Mouse (Mus musculus) hindbrain, embryonic 13.5 days (tissue): ENCODE data around the gene Alpk1. TPM values are rescaled to one million over a fixed set of nuclear protein-coding genes. Genes with fewer than 3 reads are reported as not detected.

Source experiments
- ATAC-seq: fragments of 200-750 bp; cut with Nextera tagmentation; 2 replicates; pipeline ENCODE4 v1.8.0; 2017; ENCODE audit warnings: moderate TSS enrichment; ENCODE audit not compliant: low FRiP score
- H3K27ac ChIP-seq: fragments of 300-500 bp; sonication (generic); 2 replicates; pipeline ENCODE4 v1.5.1; 2015; ENCODE audit warnings: inconsistent platforms, mild to moderate bottlenecking, moderate library complexity
- H3K27me3 ChIP-seq: fragments of 300-500 bp; sonication (generic); 2 replicates; pipeline ENCODE4 v1.6.1; 2015; ENCODE audit warnings: mild to moderate bottlenecking, inconsistent platforms
- H3K36me3 ChIP-seq: fragments of 300-500 bp; sonication (generic); 2 replicates; pipeline ENCODE4 v1.6.1; 2015; ENCODE audit warnings: mild to moderate bottlenecking, inconsistent platforms
- H3K4me1 ChIP-seq: fragments of 300-500 bp; sonication (generic); replicated peaks from 2 replicates; pipeline ENCODE4 v1.6.1; 2015; ENCODE audit warnings: inconsistent platforms
- H3K4me2 ChIP-seq: fragments of 300-500 bp; sonication (generic); 2 replicates; pipeline ENCODE4 v1.6.1; 2015; ENCODE audit warnings: inconsistent platforms, mild to moderate bottlenecking, moderate library complexity
- H3K4me3 ChIP-seq: fragments of 300-500 bp; sonication (generic); 2 replicates; pipeline ENCODE4 v1.5.1; 2015; ENCODE audit warnings: mild to moderate bottlenecking, inconsistent platforms
- H3K9ac ChIP-seq: fragments of 300-500 bp; sonication (generic); 2 replicates; pipeline ENCODE4 v1.6.1; 2015; ENCODE audit warnings: mild to moderate bottlenecking, inconsistent platforms
- H3K9me3 ChIP-seq: fragments of 300-500 bp; sonication (generic); 2 replicates; pipeline ENCODE4 v1.6.1; 2016; ENCODE audit warnings: inconsistent platforms
- WGBS: fragments of 180-500 bp; shearing (Covaris S2); methylation state at CpG from one replicate; pipeline ENCODE4 v1.1.7; 2015; 5-methylcytosine and 5-hydroxymethylcytosine counted together
- polyA plus RNA-seq: library from polyadenylated mRNA; unstranded; fragments of >200 nt; fragmentation: Nextera tagmentation; extraction: Ambion mirVana; gene quantifications from 2 replicates; pipeline ENCODE4 v1.2.1, GENCODE M21; 2015

The Alpk1 gene
- polyA plus RNA-seq, 1 experiment from 2014 or later, result 0.79 TPM

GRCm38 (mm10) chr3:127728851-127729512 lies 51.3 kb downstream of the Alpk1 start:
- peak overlapping the region; percentile 34 for H3K4me2 ChIP-seq

GRCm38 (mm10) chr3:127728046-127728445 lies 52.3 kb downstream of the Alpk1 start:
- no peak for ATAC-seq
- Histone ChIP-seq H3K9ac (no peak overlapping the region), H3K4me1 (peaks cover 13% of the 10 kb centered on the region), H3K27me3 (peaks cover 47% of the 10 kb centered on the region), H3K36me3 (no peaks in the 10 kb centered on the region), H3K4me2 (no peak overlapping the region), H3K9me3 (no peaks in the 10 kb centered on the region), H3K4me3 (no peak overlapping the region), H3K27ac (no peak overlapping the region)
- WGBS, result 53% methylated on average over 9 of the region's 9 CpGs

More at GRCm38 (mm10) chr3:127728851-127729512, 51.3 kb downstream of the Alpk1 start:
- peaks cover 13% of the 10 kb centered on the region for H3K4me1 ChIP-seq
- H3K27ac ChIP-seq, result peak overlapping the region; percentile 31
- H3K4me3 ChIP-seq, result peak overlapping the region; percentile 9; the same call in 1 of the 2 replicates
- no peaks in the 10 kb centered on the region for H3K36me3 ChIP-seq
- H3K9ac ChIP-seq, result no peak overlapping the region
- ATAC-seq, result peak; percentile 44
- H3K9me3 ChIP-seq, result no peaks in the 10 kb centered on the region
- 32% methylated on average over 17 of the region's 17 CpGs for WGBS
- peaks cover 52% of the 10 kb centered on the region for H3K27me3 ChIP-seq

GRCm38 (mm10) chr3:127720948-127721347 lies 59.4 kb downstream of the Alpk1 start:
- Histone ChIP-seq H3K36me3 (no peaks in the 10 kb centered on the region), H3K9me3 (no peaks in the 10 kb centered on the region), H3K4me1 (peaks cover 21% of the 10 kb centered on the region), H3K4me2 (no peak overlapping the region), H3K4me3 (no peak overlapping the region), H3K27ac (no peak overlapping the region), H3K27me3 (peaks cover 22% of the 10 kb centered on the region), H3K9ac (no peak overlapping the region)
- 78% methylated on average over 4 of the region's 4 CpGs for WGBS
- ATAC-seq, result no peak

GRCm38 (mm10) chr3:127720050-127720449 lies 60.3 kb downstream of the Alpk1 start:
- H3K27ac ChIP-seq, result no peak overlapping the region
- no peak for ATAC-seq
- no peaks in the 10 kb centered on the region for H3K9me3 ChIP-seq
- H3K4me2 ChIP-seq, result no peak overlapping the region
- no peaks in the 10 kb centered on the region for H3K36me3 ChIP-seq
- no peak overlapping the region for H3K4me3 ChIP-seq
- 29% methylated on average over 6 of the region's 6 CpGs for WGBS
- H3K4me1 ChIP-seq, result peaks cover 21% of the 10 kb centered on the region
- peaks cover 19% of the 10 kb centered on the region for H3K27me3 ChIP-seq
- H3K9ac ChIP-seq, result no peak overlapping the region

GRCm38 (mm10) chr3:127719601-127720000 lies 60.7 kb downstream of the Alpk1 start:
- H3K4me2 ChIP-seq, result no peak overlapping the region
- H3K9ac ChIP-seq, result no peak overlapping the region
- H3K27ac ChIP-seq, result no peak overlapping the region
- ATAC-seq, result no peak
- peaks cover 18% of the 10 kb centered on the region; the same call in 1 of the 2 replicates for H3K27me3 ChIP-seq
- H3K4me1 ChIP-seq, result peaks cover 21% of the 10 kb centered on the region
- no peaks in the 10 kb centered on the region for H3K36me3 ChIP-seq
- no peak overlapping the region for H3K4me3 ChIP-seq
- WGBS, result 44% methylated on average over 5 of the region's 5 CpGs
- H3K9me3 ChIP-seq, result no peaks in the 10 kb centered on the region

- no peak overlapping the region for H3K4me3 ChIP-seq
- ATAC-seq, result peak; percentile 47; the same call in 1 of the 2 replicates
- H3K4me1 ChIP-seq, result peaks cover 21% of the 10 kb centered on the region
- H3K9me3 ChIP-seq, result no peaks in the 10 kb centered on the region
- no peaks in the 10 kb centered on the region for H3K36me3 ChIP-seq
- 0 out of 2 replicates have a peak, but pooled peaks cover 10% of the 10 kb centered on the region for H3K27me3 ChIP-seq
- no peak overlapping the region for H3K9ac ChIP-seq
- no peak overlapping the region for H3K27ac ChIP-seq
- no peak overlapping the region for H3K4me2 ChIP-seq
- 13% methylated on average over 2 of the region's 2 CpGs for WGBS
Measured at GRCm38 (mm10) chr3:127716759-127717158, 63.6 kb downstream of the Alpk1 start.

GRCm38 (mm10) chr3:127713112-127713511 lies 67.2 kb downstream of the Alpk1 start:
- Histone ChIP-seq H3K27me3 (0 out of 2 replicates have a peak, but pooled peaks cover 3% of the 10 kb centered on the region), H3K36me3 (no peaks in the 10 kb centered on the region), H3K27ac (no peak overlapping the region), H3K9me3 (no peaks in the 10 kb centered on the region), H3K4me3 (no peak overlapping the region), H3K4me1 (peaks cover 9% of the 10 kb centered on the region), H3K9ac (no peak overlapping the region), H3K4me2 (no peak overlapping the region)
- 56% methylated on average over 9 of the region's 9 CpGs for WGBS
- no peak for ATAC-seq

GRCm38 (mm10) chr3:127711536-127711935 lies 68.8 kb downstream of the Alpk1 start:
- Histone ChIP-seq H3K4me1 (peaks cover 11% of the 10 kb centered on the region), H3K4me2 (no peak overlapping the region), H3K4me3 (no peak overlapping the region), H3K27ac (no peak overlapping the region), H3K9me3 (no peaks in the 10 kb centered on the region), H3K9ac (no peak overlapping the region), H3K27me3 (0 out of 2 replicates have a peak, but pooled peaks cover 3% of the 10 kb centered on the region), H3K36me3 (no peaks in the 10 kb centered on the region)
- WGBS, result 86% methylated on average over 3 of the region's 3 CpGs
- no peak for ATAC-seq

GRCm38 (mm10) chr3:127707089-127707485 lies 73.2 kb downstream of the Alpk1 start:
- Histone ChIP-seq H3K27me3 (0 out of 2 replicates have a peak, but pooled peaks cover 10% of the 10 kb centered on the region), H3K36me3 (no peaks in the 10 kb centered on the region), H3K4me2 (no peak overlapping the region), H3K9me3 (no peaks in the 10 kb centered on the region), H3K9ac (no peak overlapping the region), H3K4me3 (no peak overlapping the region), H3K4me1 (peaks cover 24% of the 10 kb centered on the region), H3K27ac (peak overlapping the region; percentile 69; the same call in 1 of the 2 replicates)
- ATAC-seq, result no peak
- 31% methylated on average over 5 of the region's 5 CpGs for WGBS

- H3K4me2 ChIP-seq, result peak overlapping the region; percentile 55
- WGBS, result 41% methylated on average over 8 of the region's 8 CpGs
- H3K4me1 ChIP-seq, result peaks cover 27% of the 10 kb centered on the region
- 0 out of 2 replicates have a peak, but pooled peaks cover 10% of the 10 kb centered on the region for H3K27me3 ChIP-seq
- H3K27ac ChIP-seq, result peak overlapping the region; percentile 69
- 0 out of 2 replicates have a peak overlapping the region, but pooled peaks have one; percentile 29 for H3K9ac ChIP-seq
- H3K9me3 ChIP-seq, result no peaks in the 10 kb centered on the region
- H3K36me3 ChIP-seq, result no peaks in the 10 kb centered on the region
- 0 out of 2 replicates have a peak, but pooled peaks have one; percentile 21 for ATAC-seq
- H3K4me3 ChIP-seq, result peak overlapping the region; percentile 28
Measured at GRCm38 (mm10) chr3:127706445-127707088, 73.8 kb downstream of the Alpk1 start.

- Histone ChIP-seq H3K9ac (0 out of 2 replicates have a peak overlapping the region, but pooled peaks have one; percentile 29), H3K4me1 (peaks cover 29% of the 10 kb centered on the region), H3K9me3 (no peaks in the 10 kb centered on the region), H3K27ac (peak overlapping the region; percentile 69), H3K4me3 (peak overlapping the region; percentile 28), H3K36me3 (no peaks in the 10 kb centered on the region), H3K27me3 (0 out of 2 replicates have a peak, but pooled peaks cover 11% of the 10 kb centered on the region), H3K4me2 (peak overlapping the region; percentile 55)
- ATAC-seq, result peak; percentile 82
- WGBS, result 2% methylated on average over 30 of the region's 30 CpGs
Measured at GRCm38 (mm10) chr3:127705515-127706444, 74.5 kb downstream of the Alpk1 start.
